Mouse (Mus musculus) embryonic facial prominence, embryonic 10.5 days (tissue): ENCODE measurements around the gene Piwil4. TPM values are rescaled to one million over a fixed set of nuclear protein-coding genes. Genes with fewer than 3 reads are reported as not detected.
A peak's percentile ranks its signal among the peaks of the same experiment; 100 is the strongest.

ENCODE experiments used
- DNase-seq: peaks from one replicate; pipeline ENCODE4 v3.0.0-alpha.2; 2017; ENCODE audit warnings: low spot score
- H3K27ac ChIP-seq: fragments of 300-500 bp; sonication (generic); replicated peaks from 2 replicates; pipeline ENCODE4 v1.5.1; 2016; ENCODE audit warnings: mild to moderate bottlenecking
- H3K27me3 ChIP-seq: fragments of 300-500 bp; sonication (generic); replicated peaks from 2 replicates; pipeline ENCODE4 v1.6.1; 2016; ENCODE audit warnings: low read depth, mild to moderate bottlenecking; ENCODE audit not compliant: poor library complexity, severe bottlenecking
- H3K36me3 ChIP-seq: fragments of 300-500 bp; sonication (generic); replicated peaks from 2 replicates; pipeline ENCODE4 v1.6.1; 2016; ENCODE audit warnings: mild to moderate bottlenecking, moderate library complexity
- H3K4me1 ChIP-seq: fragments of 300-500 bp; sonication (generic); 2 replicates; pipeline ENCODE4 v1.6.1; 2016
- H3K4me3 ChIP-seq: fragments of 300-500 bp; sonication (generic); 2 replicates; pipeline ENCODE4 v1.5.1; 2016; ENCODE audit warnings: mild to moderate bottlenecking, moderate library complexity
- H3K9me3 ChIP-seq: fragments of 300-500 bp; sonication (generic); 2 replicates; pipeline ENCODE4 v1.6.1; 2016; ENCODE audit warnings: mild to moderate bottlenecking
- whole genome bisulfite sequencing: fragments of 180-500 bp; shearing (Covaris S2); methylation state at CpG from one replicate; pipeline ENCODE4 v1.1.7; 2016; 5-methylcytosine and 5-hydroxymethylcytosine counted together
- polyA plus RNA-seq: library from polyadenylated mRNA; unstranded; fragments of >200 nt; fragmentation: Nextera tagmentation; extraction: Ambion mirVana; gene quantifications from 2 replicates; pipeline ENCODE4 v1.2.1, GENCODE M21; 2016

Gene Piwil4
- polyA plus RNA-seq, 1 experiment from 2014 or later, result not detected

DNA sequence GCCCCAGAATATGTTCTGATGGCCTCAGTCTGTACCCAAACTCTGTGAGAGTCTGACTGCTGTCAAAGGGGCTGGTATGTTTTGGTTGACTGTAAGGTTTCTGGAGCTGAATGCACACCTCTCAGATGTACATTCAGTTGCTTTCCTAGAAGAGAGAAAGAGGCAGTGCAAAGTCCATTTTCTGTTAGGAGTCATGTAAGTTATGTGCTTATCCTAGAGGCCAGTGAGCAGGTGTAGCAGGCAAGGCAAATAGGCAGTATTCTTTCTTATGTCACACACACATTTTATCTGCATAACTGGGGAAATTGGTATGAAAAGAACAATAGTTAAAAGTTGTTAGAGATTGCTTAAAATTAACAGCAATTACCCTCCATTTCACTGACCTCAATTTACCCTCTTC, 13.4 kb upstream of the Piwil4 start:
- peaks cover 30% of the 10 kb centered on the region for H3K27me3 ChIP-seq
- no peak overlapping the region for H3K4me3 ChIP-seq
- peaks cover 21% of the 10 kb centered on the region for H3K4me1 ChIP-seq
- H3K27ac ChIP-seq, result no peak overlapping the region
- no peak for DNase-seq
- H3K9me3 ChIP-seq, result no peaks in the 10 kb centered on the region
- H3K36me3 ChIP-seq, result no peaks in the 10 kb centered on the region

DNA sequence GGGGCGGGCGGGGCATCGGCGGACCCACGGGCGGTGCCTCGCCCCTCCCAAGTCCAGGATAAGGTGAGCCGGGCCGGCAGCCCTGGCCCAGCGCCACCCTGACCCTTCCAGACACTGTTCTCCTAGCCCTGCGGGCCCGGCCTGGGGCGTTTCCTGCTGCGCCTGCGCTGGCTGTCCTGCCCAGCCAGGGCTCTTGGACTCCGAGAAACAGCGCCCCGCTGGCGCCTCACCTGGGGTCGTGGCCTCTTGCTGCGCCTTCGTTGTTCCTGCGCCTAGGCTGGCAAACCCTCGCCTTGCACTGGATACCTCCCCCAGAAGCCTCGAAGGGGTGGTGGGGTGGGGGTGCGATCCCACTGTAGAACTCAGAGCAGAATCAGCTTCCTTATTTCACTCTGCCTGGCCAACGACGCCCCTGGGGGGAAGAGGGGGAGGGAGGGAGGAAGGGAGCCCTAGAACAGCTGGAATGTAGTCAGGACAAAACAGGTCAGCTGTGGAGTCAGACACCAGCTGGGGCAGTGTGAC, 11.5 kb upstream of the Piwil4 start, which contains the start of gene Fut4:
Gene Fut4 (minus strand): TSS at position 393 of the 522 bp plus-strand sequence.
- Histone ChIP-seq H3K27ac (peak within 1 kb of the TSS; percentile 87), H3K4me1 (peaks cover 18% of the 10 kb centered on the region), H3K27me3 (peaks cover 30% of the 10 kb centered on the region), H3K36me3 (no peaks in the 10 kb centered on the region), H3K9me3 (no peaks in the 10 kb centered on the region), H3K4me3 (peak within 1 kb of the TSS; percentile 70)
- peak; percentile 81 for DNase-seq
- under 1% methylated on average over 28 of the region's 28 CpGs for WGBS

DNA sequence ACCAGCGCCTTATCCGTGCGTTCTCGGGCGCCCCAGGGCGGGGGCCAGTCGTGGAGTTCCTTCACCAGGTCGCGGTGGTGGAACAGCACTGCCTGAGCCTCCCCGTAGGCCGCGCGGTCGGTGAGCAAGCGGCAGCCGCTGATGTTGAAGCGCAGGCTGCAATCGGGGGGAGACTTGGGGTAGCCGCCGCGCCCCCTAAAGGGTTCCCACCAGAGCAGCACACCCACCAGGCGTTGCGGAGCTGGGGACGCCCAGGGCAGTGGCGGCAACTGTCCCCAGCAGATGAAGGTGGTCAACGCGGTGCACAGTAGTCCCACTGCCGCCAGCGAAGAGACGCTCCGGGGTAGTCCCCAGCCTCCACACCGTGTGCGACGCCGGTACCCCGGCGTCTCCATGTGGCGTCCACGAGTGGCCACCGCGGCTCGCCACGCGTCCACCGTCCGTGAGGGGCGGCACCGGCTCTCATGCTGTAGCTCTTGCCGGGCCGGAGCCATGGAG, 11.0 kb upstream of the Piwil4 start:
- no peaks in the 10 kb centered on the region for H3K9me3 ChIP-seq
- peaks cover 18% of the 10 kb centered on the region for H3K4me1 ChIP-seq
- no peaks in the 10 kb centered on the region for H3K36me3 ChIP-seq
- DNase-seq, result no peak
- peak overlapping the region; percentile 70 for H3K4me3 ChIP-seq
- H3K27me3 ChIP-seq, result peaks cover 30% of the 10 kb centered on the region
- peak overlapping the region; percentile 87 for H3K27ac ChIP-seq
- WGBS, result 1% methylated on average over 50 of the region's 50 CpGs

DNA sequence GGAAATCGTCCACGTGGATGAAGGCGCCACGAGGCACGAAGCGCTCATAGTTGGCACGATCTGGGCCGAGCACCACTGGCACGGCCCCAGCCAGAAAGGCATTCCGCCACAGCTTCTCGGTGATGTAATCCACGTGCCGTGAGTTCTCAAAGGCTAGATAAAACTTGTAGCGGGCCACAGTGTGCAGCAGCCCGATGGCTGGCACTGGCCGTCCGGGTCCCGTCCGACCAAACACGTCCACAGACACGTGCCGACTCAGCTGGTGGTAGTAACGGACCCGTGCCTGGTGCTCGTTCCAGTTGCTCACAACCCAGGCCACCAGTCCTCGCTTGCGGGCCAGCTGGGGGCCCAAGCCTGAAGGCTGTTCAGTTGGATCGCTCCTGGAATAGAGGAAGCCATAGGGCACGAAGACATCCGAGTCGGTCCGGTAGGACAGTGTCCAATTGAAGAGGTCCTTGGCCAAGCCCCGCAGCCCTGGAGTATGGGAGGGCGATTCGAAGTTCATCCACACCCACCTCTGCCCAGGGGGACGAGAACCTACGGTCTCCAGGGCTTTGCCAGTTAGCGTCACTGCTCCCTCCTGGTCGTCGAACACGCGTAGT, 10.5 kb upstream of the Piwil4 start:
- peak overlapping the region; percentile 70 for H3K4me3 ChIP-seq
- no peaks in the 10 kb centered on the region for H3K9me3 ChIP-seq
- peak overlapping the region; percentile 87; the same call in 1 of the 2 replicates for H3K27ac ChIP-seq
- DNase-seq, result no peak
- WGBS, result 60% methylated on average over 42 of the region's 42 CpGs
- H3K4me1 ChIP-seq, result peaks cover 18% of the 10 kb centered on the region
- no peaks in the 10 kb centered on the region for H3K36me3 ChIP-seq
- H3K27me3 ChIP-seq, result peaks cover 30% of the 10 kb centered on the region

DNA sequence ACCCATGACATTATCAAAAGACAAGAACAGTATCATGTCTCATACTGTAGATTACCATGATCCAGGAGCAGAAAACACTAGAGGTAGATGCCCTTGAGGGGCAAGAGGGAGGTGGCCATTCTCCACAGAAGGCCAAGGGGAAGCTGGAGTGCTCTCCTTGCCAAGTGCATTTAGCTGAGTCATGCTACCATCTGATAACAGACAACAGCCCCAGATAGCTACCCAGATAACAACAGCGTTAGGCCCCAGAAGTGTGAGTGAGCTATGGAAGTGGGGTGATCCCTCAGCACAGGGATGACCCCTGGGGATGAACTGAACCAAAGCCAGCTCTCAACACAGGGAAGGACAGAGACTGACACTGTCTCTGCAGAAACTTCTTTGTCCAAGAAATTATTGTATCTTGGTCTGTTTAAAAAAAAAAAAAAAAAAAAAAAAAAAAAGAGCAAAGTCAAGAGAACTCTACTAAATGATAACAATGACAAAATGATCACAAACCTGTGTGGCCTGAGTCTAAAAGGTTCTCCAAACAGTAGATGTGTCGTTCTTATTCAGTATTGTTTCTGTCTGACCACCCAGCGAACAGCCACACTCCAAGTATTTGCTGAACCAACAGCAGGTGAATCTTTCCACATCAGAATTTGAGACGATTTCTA, 909 bp downstream of the Piwil4 start:
- peaks cover 3% of the 10 kb centered on the region; the same call in 1 of the 2 replicates for H3K4me1 ChIP-seq
- H3K36me3 ChIP-seq, result no peaks in the 10 kb centered on the region
- DNase-seq, result no peak
- WGBS, result 84% methylated on average over 4 of the region's 4 CpGs
- no peaks in the 10 kb centered on the region for H3K9me3 ChIP-seq
- no peaks in the 10 kb centered on the region for H3K27me3 ChIP-seq
- no peak overlapping the region for H3K27ac ChIP-seq
- no peak overlapping the region for H3K4me3 ChIP-seq

DNA sequence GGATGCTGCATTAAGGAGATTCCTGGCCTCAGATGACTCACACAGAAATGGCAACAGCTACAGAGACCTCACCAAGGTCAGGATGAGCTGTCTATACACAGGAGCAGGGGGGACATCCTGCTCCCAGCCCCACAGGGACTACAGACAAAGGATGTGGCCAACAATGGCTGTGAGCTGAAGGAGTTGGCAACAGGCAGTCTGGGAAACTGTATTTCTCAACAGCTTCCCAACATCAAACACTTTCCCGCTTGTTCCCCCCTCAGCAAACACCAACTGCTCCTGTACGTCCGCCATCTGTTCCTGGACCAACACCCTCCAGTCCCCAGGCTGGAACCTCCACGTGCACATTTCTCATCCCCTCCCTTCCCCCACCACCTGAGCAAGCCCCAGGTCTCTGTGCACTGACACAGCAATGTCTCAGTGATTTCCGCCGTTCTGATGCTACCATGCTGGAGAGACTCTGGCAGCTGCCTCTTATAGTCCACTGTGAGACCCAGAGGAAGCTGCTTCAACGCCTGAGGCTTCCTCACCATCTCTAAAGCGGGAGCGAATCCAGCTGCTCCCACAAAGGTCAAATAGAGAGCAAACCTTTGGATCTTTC, 9.5 kb downstream of the Piwil4 start:
- Histone ChIP-seq H3K36me3 (no peaks in the 10 kb centered on the region), H3K4me3 (no peak overlapping the region), H3K27me3 (no peaks in the 10 kb centered on the region), H3K4me1 (peaks cover 28% of the 10 kb centered on the region), H3K27ac (peak overlapping the region; percentile 67), H3K9me3 (no peaks in the 10 kb centered on the region)
- peak; percentile 46 for DNase-seq
- 29% methylated on average over 9 of the region's 9 CpGs for WGBS

DNA sequence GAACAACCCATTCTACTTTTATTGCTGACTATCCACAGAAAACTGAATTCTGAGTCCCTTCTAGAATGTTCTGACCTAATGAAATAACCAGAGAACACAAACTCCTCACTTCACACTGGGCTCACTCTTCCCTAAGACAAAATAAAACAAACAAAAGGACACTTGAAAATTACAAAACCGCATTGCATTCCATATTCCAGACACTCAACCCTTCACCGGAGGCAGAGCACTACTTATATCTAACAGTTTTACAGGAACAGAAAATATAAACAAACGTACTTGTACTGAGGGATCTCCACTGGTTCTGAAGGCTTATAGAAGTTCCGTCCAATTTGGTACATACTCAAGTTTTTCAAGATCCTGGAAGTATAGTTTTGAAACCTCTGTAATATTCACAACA, 12.2 kb downstream of the Piwil4 start:
- Histone ChIP-seq H3K4me1 (peaks cover 41% of the 10 kb centered on the region), H3K9me3 (no peaks in the 10 kb centered on the region), H3K27me3 (0 out of 2 replicates have a peak, but pooled peaks cover 3% of the 10 kb centered on the region), H3K36me3 (no peaks in the 10 kb centered on the region), H3K4me3 (no peak overlapping the region), H3K27ac (no peak overlapping the region)
- DNase-seq, result no peak
- WGBS, result 92% methylated on average over 4 of the region's 4 CpGs

DNA sequence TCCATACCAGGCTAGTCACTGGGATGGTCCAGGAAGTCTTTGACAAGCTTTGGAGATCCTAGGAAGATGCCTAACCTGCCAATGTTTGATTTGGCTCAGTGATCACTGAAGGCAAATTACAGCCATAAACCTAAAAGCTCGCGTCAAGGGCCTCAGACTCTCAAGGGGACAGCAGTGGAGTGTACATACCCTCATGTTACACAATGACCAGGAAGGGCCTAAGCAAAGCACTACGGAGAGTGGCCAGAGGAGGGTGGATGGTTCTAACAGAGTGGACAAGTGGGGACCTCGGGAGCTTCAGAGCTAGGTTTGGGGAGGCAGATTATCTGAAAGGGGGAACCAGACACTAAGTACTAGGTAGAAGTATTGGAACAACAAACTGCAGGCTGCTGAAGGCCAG, 13.9 kb downstream of the Piwil4 start:
- peaks cover 40% of the 10 kb centered on the region for H3K4me1 ChIP-seq
- H3K9me3 ChIP-seq, result no peaks in the 10 kb centered on the region
- H3K27ac ChIP-seq, result no peak overlapping the region
- H3K27me3 ChIP-seq, result 0 out of 2 replicates have a peak, but pooled peaks cover 3% of the 10 kb centered on the region
- WGBS, result 92% methylated on average over 4 of the region's 4 CpGs
- H3K4me3 ChIP-seq, result no peak overlapping the region
- DNase-seq, result no peak
- H3K36me3 ChIP-seq, result no peaks in the 10 kb centered on the region

DNA sequence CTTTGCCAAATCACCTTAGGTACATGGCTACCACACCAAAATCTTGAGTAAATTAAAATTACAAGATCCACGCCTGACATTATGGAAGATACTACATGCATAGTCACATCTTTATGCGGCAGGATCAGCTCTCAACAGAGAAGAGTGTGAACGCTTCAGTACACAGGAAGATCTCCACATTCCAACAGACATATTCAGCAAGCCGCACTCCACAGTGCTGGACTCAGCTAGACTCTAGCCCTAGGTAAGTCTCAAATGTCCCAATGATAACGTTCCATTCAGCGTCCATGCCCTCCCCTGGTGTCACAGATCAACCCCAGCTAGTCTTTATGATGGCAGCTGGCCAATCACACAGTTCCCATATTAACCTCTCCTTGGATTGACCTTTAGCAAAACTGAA, 14.5 kb downstream of the Piwil4 start:
- no peak for DNase-seq
- Histone ChIP-seq H3K4me3 (no peak overlapping the region), H3K36me3 (no peaks in the 10 kb centered on the region), H3K27me3 (0 out of 2 replicates have a peak, but pooled peaks cover 3% of the 10 kb centered on the region), H3K9me3 (no peaks in the 10 kb centered on the region), H3K27ac (no peak overlapping the region), H3K4me1 (peaks cover 33% of the 10 kb centered on the region)
- 90% methylated on average over 6 of the region's 6 CpGs for WGBS

DNA sequence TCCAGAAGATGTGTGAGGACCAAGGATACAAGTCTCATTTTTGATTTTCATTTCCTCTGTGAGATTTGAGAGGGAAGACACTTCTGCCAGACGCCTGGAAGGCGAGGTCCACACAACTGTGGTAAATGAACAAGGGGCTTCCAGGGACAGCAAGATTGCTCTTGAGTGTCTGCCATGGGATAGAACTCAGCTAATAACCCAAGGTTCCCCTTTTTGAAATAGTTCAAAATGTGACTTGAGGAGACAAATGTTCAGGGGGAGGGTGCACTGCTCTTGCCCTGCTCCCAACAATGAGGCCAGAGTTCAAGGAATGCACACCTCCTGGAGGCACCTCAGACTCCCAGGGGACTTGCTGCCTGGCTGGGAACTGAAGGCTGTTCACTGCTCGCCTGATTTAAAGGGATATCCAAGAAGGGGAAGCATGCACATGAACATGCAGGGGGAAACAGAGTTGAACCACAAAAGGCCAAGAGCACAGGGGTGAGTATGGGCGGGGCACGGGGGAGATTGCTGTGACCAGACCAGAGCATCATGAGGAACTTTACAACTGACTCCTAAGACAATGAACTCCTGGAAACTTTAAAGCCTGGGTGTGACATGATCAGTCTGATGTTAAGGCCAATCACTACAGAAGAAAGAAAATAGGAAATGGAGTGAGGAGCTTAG, 15.6 kb downstream of the Piwil4 start:
- no peak overlapping the region; the same call in 1 of the 2 replicates for H3K27ac ChIP-seq
- no peak for DNase-seq
- H3K9me3 ChIP-seq, result no peaks in the 10 kb centered on the region
- no peak overlapping the region for H3K4me3 ChIP-seq
- peaks cover 22% of the 10 kb centered on the region for H3K4me1 ChIP-seq
- H3K36me3 ChIP-seq, result no peaks in the 10 kb centered on the region
- WGBS, result 79% methylated on average over 5 of the region's 5 CpGs
- 0 out of 2 replicates have a peak, but pooled peaks cover 3% of the 10 kb centered on the region for H3K27me3 ChIP-seq

DNA sequence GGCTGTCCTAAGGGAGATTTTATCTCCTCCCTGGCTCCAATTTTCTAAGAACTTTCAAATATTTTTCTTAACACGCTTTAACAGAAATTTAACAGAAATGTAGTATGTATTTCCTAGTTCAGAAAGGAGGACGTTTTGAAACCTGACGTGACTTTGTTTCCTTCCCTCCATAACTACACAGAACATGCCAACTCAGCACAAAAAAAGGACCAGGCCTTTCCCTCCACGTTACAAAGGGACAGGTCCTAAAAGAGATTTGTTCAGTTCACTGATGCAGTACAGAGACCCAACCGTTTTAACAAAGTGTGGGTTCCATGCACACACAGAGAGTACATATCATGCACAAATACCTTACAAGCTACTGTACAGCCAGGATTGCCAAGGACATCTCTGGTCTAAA, 18.9 kb downstream of the Piwil4 start:
- 79% methylated on average over 5 of the region's 5 CpGs for whole genome bisulfite sequencing
- H3K27me3 ChIP-seq, result 0 out of 2 replicates have a peak, but pooled peaks cover 3% of the 10 kb centered on the region
- no peak for DNase-seq
- no peaks in the 10 kb centered on the region for H3K36me3 ChIP-seq
- peaks cover 13% of the 10 kb centered on the region for H3K4me1 ChIP-seq
- no peaks in the 10 kb centered on the region for H3K9me3 ChIP-seq
- no peak overlapping the region for H3K4me3 ChIP-seq
- no peak overlapping the region for H3K27ac ChIP-seq

DNA sequence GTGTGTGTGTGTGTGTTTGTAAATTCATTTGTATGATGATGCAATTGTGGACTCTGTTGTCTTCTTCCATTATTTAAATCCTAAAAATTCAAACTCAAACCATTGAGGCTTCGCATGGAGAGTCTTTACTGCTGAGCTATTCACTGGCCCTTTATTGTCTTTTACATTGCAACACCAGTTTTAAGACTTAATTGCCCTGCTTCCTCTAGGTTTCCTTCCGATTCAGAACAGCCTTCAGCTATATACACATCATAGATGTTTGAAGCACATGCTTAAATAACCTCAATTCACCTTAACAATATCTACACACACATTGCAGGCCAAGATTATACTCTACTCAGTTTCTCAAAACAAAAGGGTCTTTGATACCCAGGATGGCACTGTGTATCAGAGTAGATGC, 20.1 kb downstream of the Piwil4 start:
- H3K27ac ChIP-seq, result no peak overlapping the region
- no peak overlapping the region for H3K4me3 ChIP-seq
- H3K4me1 ChIP-seq, result peaks cover 13% of the 10 kb centered on the region
- 0 out of 2 replicates have a peak, but pooled peaks cover 3% of the 10 kb centered on the region for H3K27me3 ChIP-seq
- no peak for DNase-seq
- 60% methylated on average over 2 of the region's 2 CpGs for WGBS
- no peaks in the 10 kb centered on the region for H3K9me3 ChIP-seq
- H3K36me3 ChIP-seq, result no peaks in the 10 kb centered on the region
